Mouse (Mus musculus): ENCODE measurements around the gene Trp53bp2.

The Trp53bp2 gene

GRCm38 (mm10) chr1:182408243-182408642 lies 729 bp upstream of the Trp53bp2 start:
- in situ Hi-C loops (cut with MboI, MseI): no loop called here

DNA sequence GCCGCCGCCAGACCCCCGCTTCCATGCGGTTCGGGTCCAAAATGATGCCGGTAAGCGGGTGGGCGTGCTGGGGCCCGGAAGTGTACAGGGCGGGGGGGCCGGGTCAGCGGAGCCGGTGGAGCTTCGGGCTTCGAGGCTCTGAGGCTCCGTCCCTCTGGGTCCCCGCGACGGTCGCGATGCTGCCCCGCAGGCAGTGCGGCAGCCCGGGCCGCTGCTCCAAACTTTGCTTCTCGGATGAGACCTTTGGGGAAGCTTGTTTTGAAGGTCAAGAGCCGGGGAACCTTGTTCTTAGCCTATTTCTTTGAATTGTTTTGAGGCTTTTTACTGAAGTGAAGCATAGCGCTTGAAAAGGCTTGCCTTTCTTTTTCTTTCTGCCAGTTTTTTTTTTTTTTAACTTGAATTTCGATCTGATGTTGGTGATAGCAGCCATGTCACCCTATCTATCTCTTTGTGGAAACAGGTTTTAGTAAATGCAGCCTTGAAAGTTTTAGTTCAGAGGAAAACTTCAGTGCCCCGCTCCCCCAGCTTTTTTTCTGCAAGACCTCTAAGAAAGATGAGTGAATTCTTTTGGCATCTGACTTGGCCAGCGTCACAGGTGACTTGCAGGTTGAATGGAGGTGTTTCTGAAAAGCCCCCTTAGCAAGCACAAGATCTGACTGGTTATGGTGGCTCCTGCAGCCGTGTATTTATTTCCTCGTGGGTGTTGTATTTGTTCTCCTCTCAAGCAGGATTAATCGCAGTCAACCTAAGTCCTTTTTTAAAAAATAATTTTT lies 615 bp downstream of the Trp53bp2 start:
- in situ Hi-C loops (cut with MboI, MseI): no loop called here

DNA sequence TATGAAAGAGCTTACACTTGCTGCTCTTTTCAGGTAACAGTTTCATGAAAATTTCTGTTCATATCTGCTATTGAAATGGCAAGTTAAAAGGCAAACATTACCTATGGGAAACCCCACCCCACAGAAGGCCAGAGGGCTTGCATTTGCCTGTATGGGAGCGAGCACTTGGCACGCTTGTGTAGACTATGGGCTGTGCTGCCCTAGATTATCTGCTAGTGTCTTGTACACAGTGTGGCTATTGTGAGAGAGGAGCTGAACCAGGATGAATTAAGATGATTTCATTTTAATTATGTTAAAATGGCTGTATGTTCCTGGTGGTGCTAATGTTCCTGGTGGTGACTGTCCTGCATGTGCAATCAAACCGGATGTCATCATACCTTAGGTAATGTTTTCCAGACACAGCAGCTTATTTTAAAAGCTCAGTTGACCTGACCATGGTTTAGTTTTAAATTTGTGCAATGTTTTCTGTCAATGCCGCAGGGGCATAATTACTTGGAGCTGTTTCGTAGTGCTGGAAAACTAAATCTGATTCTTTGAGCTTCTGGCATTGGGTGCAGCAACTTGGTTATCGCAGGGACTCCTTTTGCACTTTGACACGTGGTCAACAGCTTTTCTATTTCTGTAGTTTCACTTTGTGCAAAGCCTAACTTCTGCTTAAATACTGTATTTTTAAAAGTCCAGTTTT lies 3.8 kb downstream of the Trp53bp2 start:
- in situ Hi-C loops (cut with MboI, MseI): no loop called here

- in situ Hi-C loops (cut with MboI, MseI): no loop called here
Observed at GRCm38 (mm10) chr1:182419481-182419880, 10.5 kb downstream of the Trp53bp2 start.

DNA sequence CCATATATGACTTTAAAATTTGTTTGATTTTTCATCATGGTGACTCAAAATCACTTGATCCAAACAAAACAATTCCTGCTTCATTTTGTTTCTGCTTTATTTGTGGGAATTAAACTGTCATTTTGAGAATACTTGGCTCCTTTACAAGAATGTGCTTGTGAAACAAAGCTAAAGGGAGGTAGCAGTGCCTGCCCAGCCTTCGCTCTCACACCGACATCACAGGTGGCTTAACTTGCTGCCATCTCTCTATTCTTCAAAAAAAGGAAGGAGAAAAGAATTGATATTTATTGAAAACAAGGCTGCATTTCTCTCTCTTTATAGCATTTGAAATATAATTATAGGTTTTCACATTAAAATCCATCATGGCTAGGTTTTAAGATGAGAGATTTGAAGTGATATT lies 15.3 kb downstream of the Trp53bp2 start:
- in situ Hi-C loops (cut with MboI, MseI): loop anchor here (5.0 kb wide), 1 partner anchor 103 kb away; no protein-coding TSS in a partner anchor

DNA sequence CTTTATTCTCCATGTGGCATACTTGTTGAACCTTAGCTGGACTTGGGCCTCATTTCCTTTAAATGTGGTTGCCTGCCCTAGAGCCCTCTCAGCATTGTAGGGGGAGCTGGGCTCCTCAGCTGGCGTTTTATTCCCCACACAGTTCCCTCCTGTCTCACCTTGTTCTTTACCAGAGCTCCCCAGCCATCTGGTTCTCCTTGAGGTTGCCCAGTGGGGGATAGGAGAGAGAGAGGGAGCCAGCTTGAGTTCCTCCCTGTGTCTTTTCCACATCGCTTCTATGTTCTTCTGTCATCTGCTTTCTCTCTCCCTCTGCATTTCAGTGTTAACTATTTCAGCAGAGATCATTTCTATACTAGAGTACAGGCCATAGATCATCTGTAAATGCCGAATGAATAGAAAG lies 16.2 kb downstream of the Trp53bp2 start:
- in situ Hi-C loops (cut with MboI, MseI): no loop called here

- in situ Hi-C loops (cut with MboI, MseI): no loop called here
Observed at GRCm38 (mm10) chr1:182426444-182426843, 17.5 kb downstream of the Trp53bp2 start.

DNA sequence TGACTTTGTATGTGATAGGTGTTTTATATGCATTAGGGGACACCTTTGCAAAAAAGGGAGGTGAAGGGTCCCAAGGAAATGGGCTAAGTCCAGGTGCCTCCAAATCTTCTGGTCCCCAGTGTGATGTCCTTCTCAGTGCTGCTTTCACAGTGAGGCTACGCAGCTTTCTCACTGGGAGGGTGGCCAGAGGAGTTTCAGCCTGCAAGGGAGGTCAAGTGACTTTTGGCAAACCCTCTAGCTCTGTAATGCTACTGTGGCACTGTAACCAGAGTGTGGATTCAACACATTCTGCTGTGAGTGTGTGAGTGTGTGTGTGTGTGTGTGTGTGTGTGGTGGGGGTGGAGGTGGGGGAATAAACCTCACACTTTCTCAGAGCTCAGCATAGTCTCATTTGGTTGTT lies 18.5 kb downstream of the Trp53bp2 start:
- in situ Hi-C loops (cut with MboI, MseI): no loop called here

GRCm38 (mm10) chr1:182429826-182430225 lies 20.9 kb downstream of the Trp53bp2 start:
- in situ Hi-C loops (cut with MboI, MseI): no loop called here

DNA sequence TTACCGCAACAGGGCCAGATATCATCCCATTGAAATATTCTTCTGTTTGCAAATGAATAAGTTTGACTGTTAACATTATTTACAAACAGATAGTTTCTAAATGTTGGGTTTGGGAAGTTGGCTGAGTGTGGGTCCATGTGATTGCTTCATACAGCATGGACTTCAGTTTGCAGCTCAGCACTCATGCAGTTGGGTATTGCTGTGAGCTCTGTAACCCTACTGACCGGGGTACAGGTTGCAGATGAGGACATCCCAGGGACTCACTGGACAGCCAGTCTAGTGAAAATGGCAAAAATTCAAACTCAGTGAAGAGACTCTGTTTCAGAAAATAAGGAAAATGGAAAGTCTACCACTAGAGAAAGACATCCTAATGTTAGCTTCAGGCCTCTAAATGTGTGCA lies 21.7 kb downstream of the Trp53bp2 start:
- in situ Hi-C loops (cut with MboI, MseI): no loop called here

DNA sequence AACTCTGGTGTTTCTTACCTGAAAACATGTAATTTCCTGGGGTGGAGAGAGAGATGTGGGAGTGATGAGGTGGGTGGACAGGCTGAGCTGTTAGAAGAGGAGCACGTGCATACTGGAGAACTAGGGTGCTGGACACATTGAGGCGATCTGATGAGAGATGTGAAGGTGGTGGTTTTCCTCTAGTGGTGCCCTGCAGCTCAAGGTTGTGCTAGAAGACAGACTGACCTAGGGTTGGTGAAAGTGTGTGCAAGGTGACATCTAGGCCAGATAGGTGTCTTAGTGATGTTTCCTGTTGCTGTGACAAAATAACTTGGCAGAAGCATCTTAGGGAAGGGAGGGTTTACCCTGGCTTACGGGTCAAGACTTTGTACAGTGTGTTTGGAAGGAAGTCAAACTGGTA lies 23.1 kb downstream of the Trp53bp2 start:
- in situ Hi-C loops (cut with MboI, MseI): no loop called here

DNA sequence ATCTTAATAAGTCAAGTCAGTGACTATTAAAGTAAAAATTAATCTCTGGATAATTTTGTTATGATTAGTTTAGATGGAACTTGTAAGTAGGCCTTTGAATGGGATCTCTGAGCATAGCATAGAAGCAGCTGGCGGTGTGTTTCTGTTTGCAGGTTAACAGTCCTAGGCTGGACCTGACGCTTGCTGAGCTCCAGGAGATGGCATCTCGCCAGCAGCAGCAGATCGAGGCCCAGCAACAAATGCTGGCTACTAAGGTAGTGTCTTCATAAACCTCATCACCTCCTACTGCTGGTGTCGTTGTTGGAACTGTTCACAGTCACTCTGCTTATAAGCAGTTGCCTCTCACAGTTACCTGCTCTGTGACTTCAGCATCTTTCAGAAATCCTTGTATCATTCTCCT lies 27.8 kb downstream of the Trp53bp2 start:
- in situ Hi-C loops (cut with MboI, MseI): no loop called here

DNA sequence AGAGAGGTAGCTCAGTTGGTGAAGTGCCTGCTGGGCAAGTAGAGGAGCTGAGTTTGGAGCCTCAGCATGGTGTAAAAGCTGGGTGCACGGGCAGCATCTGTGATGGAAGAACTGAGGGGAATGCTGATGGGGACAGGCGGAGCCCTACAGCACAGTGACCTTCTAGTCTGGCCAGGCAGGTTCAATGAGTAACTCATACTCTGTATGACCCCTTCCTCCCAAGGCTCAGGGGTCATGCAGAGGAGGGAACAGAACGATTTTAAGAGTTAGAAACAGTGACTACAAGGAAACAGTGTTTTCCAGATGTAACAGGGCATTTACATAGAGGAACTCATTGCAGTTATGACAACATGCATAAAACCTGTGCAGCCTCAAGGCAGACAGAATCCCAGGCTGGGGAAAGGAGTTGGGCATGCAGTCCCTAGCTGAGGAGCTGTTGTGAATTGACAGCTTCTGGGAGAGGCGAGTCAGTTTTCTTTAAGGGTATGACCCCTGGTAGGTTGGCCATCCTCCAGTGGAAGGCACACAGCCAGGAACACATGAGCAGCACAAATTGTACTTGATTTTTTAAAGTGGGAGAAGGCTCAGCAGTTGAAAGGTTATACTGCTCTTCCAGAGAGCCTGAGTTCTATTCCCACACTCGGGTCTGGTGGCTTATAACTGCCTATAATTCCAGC lies 30.7 kb downstream of the Trp53bp2 start:
- in situ Hi-C loops (cut with MboI, MseI): no loop called here

DNA sequence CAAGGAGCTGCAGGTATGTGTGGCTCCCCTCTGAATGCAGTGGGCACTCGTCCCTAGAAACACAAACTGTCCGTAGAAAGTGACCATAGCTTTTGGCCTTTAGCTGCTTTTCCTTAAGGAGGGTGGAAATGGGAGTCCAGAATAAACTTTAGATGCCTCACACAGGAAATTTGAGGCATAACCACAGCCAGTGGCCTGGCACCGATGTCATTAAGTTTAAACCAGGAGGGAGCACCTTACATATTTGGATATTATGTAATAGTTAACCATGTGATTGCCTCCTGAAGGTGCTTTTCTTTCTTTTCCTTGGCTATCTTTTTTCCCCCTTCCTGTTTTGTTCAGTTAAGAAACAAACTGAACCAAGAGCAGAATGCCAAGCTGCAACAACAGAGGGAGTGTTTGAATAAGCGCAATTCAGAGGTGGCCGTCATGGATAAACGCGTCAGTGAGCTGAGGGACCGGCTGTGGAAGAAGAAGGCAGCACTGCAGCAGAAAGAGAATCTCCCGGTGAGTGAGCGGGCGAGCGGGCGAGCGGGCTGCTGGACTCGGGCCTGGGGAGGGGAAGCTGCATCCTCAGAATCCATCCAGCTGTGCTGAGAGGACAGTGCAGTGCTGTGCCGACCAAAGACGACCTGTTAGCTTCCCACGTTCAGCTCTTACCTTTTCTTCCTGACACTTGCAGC lies 33.0 kb downstream of the Trp53bp2 start:
- in situ Hi-C loops (cut with MboI, MseI): no loop called here

DNA sequence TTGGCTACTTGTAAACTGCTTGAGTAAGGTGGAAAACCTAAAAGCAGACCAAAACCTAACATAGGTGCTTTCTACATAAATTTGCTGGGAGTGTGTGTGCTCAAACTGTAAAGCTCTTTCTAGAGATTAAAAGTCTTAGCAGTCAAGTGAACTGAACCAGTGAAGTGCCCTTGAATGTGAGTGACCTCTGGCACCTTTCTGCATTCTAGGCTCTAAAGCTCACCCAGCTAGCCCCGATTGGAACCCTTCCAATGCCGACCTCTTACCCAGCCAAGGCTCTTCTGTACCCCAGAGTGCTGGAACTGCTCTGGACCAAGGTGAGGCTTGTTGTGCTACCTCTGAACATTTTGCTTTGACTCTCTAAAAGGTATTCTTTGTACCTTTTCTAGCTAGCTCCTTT lies 35.1 kb downstream of the Trp53bp2 start:
- in situ Hi-C loops (cut with MboI, MseI): no loop called here

DNA sequence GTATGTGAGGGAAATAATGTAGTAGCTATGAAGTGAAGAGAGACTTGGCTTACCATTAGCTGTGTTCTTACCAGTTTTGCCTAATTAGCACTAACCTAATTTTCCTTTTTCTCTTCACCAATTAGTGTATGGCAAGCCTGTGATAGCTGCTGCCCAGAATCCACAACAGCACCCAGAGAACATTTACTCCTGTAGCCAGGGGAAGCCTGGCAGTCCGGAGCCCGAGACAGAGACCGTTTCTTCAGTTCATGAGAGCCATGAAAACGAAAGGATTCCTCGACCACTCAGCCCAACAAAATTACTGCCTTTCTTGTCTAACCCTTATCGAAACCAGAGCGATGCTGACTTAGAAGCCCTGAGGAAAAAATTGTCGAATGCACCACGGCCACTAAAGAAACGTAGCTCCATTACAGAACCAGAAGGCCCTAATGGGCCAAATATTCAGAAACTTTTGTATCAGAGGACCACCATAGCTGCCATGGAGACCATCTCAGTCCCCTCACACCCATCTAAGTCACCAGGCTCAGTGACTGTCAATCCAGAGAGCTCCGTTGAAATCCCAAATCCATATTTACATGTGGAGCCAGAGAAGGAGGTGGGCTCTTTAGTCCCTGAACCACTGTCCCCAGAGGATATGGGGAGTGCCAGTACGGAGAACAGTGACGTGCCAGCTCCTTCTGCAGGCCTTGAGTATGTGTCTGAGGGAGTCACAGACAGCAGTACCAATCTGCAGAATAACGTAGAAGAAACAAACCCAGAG lies 39.5 kb downstream of the Trp53bp2 start:
- in situ Hi-C loops (cut with MboI, MseI): no loop called here

DNA sequence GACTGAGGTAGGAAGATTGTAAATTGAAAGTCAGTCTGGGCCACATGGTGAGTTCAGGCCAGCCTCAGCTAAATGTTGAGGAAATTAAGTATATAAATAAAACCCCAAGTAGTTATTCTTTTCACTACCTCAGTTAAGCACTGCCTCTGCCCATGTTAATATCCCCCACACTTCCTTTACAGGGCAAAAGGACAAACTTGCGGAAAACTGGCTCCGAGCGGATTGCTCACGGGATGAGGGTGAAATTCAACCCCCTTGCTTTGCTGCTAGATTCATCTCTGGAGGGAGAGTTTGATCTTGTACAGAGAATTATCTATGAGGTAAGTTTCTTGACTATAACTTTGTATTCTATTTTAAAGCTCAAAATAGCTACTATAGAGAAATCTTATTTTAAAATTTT lies 43.5 kb downstream of the Trp53bp2 start:
- in situ Hi-C loops (cut with MboI, MseI): no loop called here

- in situ Hi-C loops (cut with MboI, MseI): no loop called here
Observed at GRCm38 (mm10) chr1:182455080-182455479, 46.1 kb downstream of the Trp53bp2 start.

- in situ Hi-C loops (cut with MboI, MseI): no loop called here
Observed at GRCm38 (mm10) chr1:182458556-182458955, 49.6 kb downstream of the Trp53bp2 start.

- in situ Hi-C loops (cut with MboI, MseI): no loop called here
Observed at GRCm38 (mm10) chr1:182459436-182459835, 50.5 kb downstream of the Trp53bp2 start.
